Comparison of ENCODE assay signal across 11 mouse cellular contexts in genomic region chr2:11216421-11216820, GRCm38 (mm10).
"Had no signal": no experiment of that assay in that cellular context is flagged by ENCODE, and none has a peak within 500 bp of the region (broad histone marks: within the 10 kb centered on the region; RNA-seq: fewer than 3 reads in every experiment).

No protein-coding gene starts in this region.

- H3K4me3 ChIP-seq: kidney, embryonic 15.5 days; limb, embryonic 13.5 days; midbrain, embryonic 13.5 days; neural tube, embryonic 12.5 days had no signal

- DNase-seq: kidney, adult 18-20 months; kidney, postnatal 14 days; left cerebral cortex, postnatal 4 days; lung, adult 2 months; lung, postnatal 36 days; thymus, postnatal 25 days had no signal

- H3K27ac ChIP-seq: kidney, embryonic 15.5 days; limb, embryonic 13.5 days; liver, embryonic 14.5 days; midbrain, embryonic 13.5 days; neural tube, embryonic 12.5 days had no signal
